ENCODE assay signal across 8 mouse cellular contexts in genomic region chr12:4863654-4864337, GRCm38 (mm10). TPM values are rescaled to one million over a fixed set of nuclear protein-coding genes. Genes with fewer than 3 reads are reported as not detected.
DNase-seq lines count a peak whose midpoint lies in the region; ATAC-seq lines count a peak whose summit lies in the region.

No protein-coding gene starts in this region.

- no peak overlapping the region for H3K27ac ChIP-seq in midbrain, embryonic 14.5 days (replicated peaks; ENCODE audit: low read depth, low read length)
- H3K27ac ChIP-seq in midbrain, embryonic 16.5 days (ENCODE audit: low read length), result no peak overlapping the region
- no peak overlapping the region for H3K27ac ChIP-seq in embryonic facial prominence, embryonic 11.5 days (replicated peaks; ENCODE audit: low read depth, low read length)
- H3K27ac ChIP-seq in intestine, embryonic 16.5 days (ENCODE audit: low read length), result no peak overlapping the region

- H3K4me2 ChIP-seq in midbrain, embryonic 14.5 days (ENCODE audit: low read length), result no peak overlapping the region
- no peak overlapping the region for H3K4me2 ChIP-seq in midbrain, embryonic 16.5 days (ENCODE audit: low read length)
- no peak overlapping the region for H3K4me2 ChIP-seq in embryonic facial prominence, embryonic 11.5 days (ENCODE audit: low read depth, low read length)
- no peak overlapping the region for H3K4me2 ChIP-seq in intestine, embryonic 16.5 days (ENCODE audit: low read depth, low read length)

- no peaks in the 10 kb centered on the region for H3K36me3 ChIP-seq in midbrain, embryonic 14.5 days (ENCODE audit: control insufficient read depth, insufficient read depth, low read length)
- H3K36me3 ChIP-seq in midbrain, embryonic 16.5 days (ENCODE audit: control insufficient read depth, insufficient read depth, low read length), result no peaks in the 10 kb centered on the region
- H3K36me3 ChIP-seq in embryonic facial prominence, embryonic 11.5 days (replicated peaks; ENCODE audit: control insufficient read depth, insufficient read depth, low read depth, low read length), result no peaks in the 10 kb centered on the region
- H3K36me3 ChIP-seq in intestine, embryonic 16.5 days (ENCODE audit: control insufficient read depth, insufficient read depth, low read length), result no peaks in the 10 kb centered on the region

- DNase-seq in midbrain, embryonic 14.5 days, result peak; percentile 37
- no peak for DNase-seq in embryonic facial prominence, embryonic 11.5 days (ENCODE audit: low spot score)
- peak; percentile 59 for DNase-seq in lung, postnatal 36 days
- DNase-seq in testis, postnatal 14 days (ENCODE audit: low spot score), result no peak
- DNase-seq in ovary, adult 18-20 months (ENCODE audit: low spot score), result no peak
- DNase-seq in right cerebral cortex, postnatal 10 days (ENCODE audit: low spot score in 2 of 2), result no peak

- H3K4me1 ChIP-seq in midbrain, embryonic 14.5 days (ENCODE audit: control insufficient read depth, insufficient read depth, low read length), result no peaks in the 10 kb centered on the region
- H3K4me1 ChIP-seq in midbrain, embryonic 16.5 days (ENCODE audit: control insufficient read depth, insufficient read depth, low read length), result no peaks in the 10 kb centered on the region
- H3K4me1 ChIP-seq in embryonic facial prominence, embryonic 11.5 days (ENCODE audit: control insufficient read depth, insufficient read depth, low read length), result peaks cover 2% of the 10 kb centered on the region; the same call in 1 of the 2 replicates
- 0 out of 2 replicates have a peak, but pooled peaks cover 5% of the 10 kb centered on the region for H3K4me1 ChIP-seq in intestine, embryonic 16.5 days (ENCODE audit: control insufficient read depth, insufficient read depth, low read length)

- H3K9me3 ChIP-seq in midbrain, embryonic 14.5 days (ENCODE audit: control insufficient read depth, low read length), result no peaks in the 10 kb centered on the region
- no peaks in the 10 kb centered on the region for H3K9me3 ChIP-seq in midbrain, embryonic 16.5 days (replicated peaks; ENCODE audit: control insufficient read depth, low read length, poor library complexity, severe bottlenecking)
- no peaks in the 10 kb centered on the region for H3K9me3 ChIP-seq in embryonic facial prominence, embryonic 11.5 days (replicated peaks; ENCODE audit: control insufficient read depth, low read length)
- no peaks in the 10 kb centered on the region for H3K9me3 ChIP-seq in intestine, embryonic 16.5 days (ENCODE audit: control insufficient read depth, low read length)

- no peak for ATAC-seq in midbrain, embryonic 14.5 days (ENCODE audit: low FRiP score, low TSS enrichment)
- ATAC-seq in midbrain, embryonic 16.5 days, result no peak
- peak; percentile 41; the same call in 1 of the 2 replicates for ATAC-seq in embryonic facial prominence, embryonic 11.5 days (replicated peaks; ENCODE audit: insufficient number of reproducible peaks, low FRiP score, low TSS enrichment, low read depth)
- 0 out of 2 replicates have a peak, but pooled peaks have one; percentile 29 for ATAC-seq in intestine, embryonic 16.5 days

- WGBS in midbrain, embryonic 14.5 days, result 82% methylated on average over 4 of the region's 4 CpGs
- WGBS in midbrain, embryonic 16.5 days, result 82% methylated on average over 4 of the region's 4 CpGs
- 68% methylated on average over 4 of the region's 4 CpGs for WGBS in embryonic facial prominence, embryonic 11.5 days
- WGBS in intestine, embryonic 16.5 days, result 60% methylated on average over 4 of the region's 4 CpGs

- H3K27me3 ChIP-seq in midbrain, embryonic 14.5 days (ENCODE audit: control insufficient read depth, insufficient read depth, low read length), result no peaks in the 10 kb centered on the region
- no peaks in the 10 kb centered on the region for H3K27me3 ChIP-seq in midbrain, embryonic 16.5 days (ENCODE audit: control insufficient read depth, insufficient read depth, low read depth, low read length)
- H3K27me3 ChIP-seq in embryonic facial prominence, embryonic 11.5 days (ENCODE audit: control insufficient read depth, insufficient read depth, low read length), result no peaks in the 10 kb centered on the region
- H3K27me3 ChIP-seq in intestine, embryonic 16.5 days (replicated peaks; ENCODE audit: control insufficient read depth, insufficient read depth, low read length), result no peaks in the 10 kb centered on the region

- no peak overlapping the region for H3K9ac ChIP-seq in midbrain, embryonic 14.5 days (replicated peaks; ENCODE audit: low read length)
- no peak overlapping the region for H3K9ac ChIP-seq in midbrain, embryonic 16.5 days (ENCODE audit: low read depth, low read length)
- H3K9ac ChIP-seq in embryonic facial prominence, embryonic 11.5 days (replicated peaks; ENCODE audit: low read length), result no peak overlapping the region
- no peak overlapping the region for H3K9ac ChIP-seq in intestine, embryonic 16.5 days (ENCODE audit: low read depth, low read length)

- no peak overlapping the region for H3K4me3 ChIP-seq in midbrain, embryonic 14.5 days (replicated peaks; ENCODE audit: low read depth, low read length)
- no peak overlapping the region for H3K4me3 ChIP-seq in midbrain, embryonic 16.5 days (ENCODE audit: low read depth, low read length)
- no peak overlapping the region for H3K4me3 ChIP-seq in embryonic facial prominence, embryonic 11.5 days (ENCODE audit: low read depth, low read length)
- no peak overlapping the region for H3K4me3 ChIP-seq in intestine, embryonic 16.5 days (ENCODE audit: low read length)

RNA-seq across cellular contexts. Expression of gene Mfsd2b, which starts 10.4 kb away (rescaled TPM):
- polyA plus RNA-seq in midbrain, embryonic 14.5 days (2014; fragmentation: Nextera tagmentation; extraction: Ambion mirVana), result 1.7 and 2.5 TPM in 2 replicates
- polyA plus RNA-seq in midbrain, embryonic 16.5 days (2015; fragmentation: Nextera tagmentation; extraction: Ambion mirVana), result 2.9 and 3.0 TPM in 2 replicates
- polyA plus RNA-seq in embryonic facial prominence, embryonic 11.5 days (2014; fragmentation: Nextera tagmentation; extraction: Ambion mirVana), result 4.2 and 5.0 TPM in 2 replicates
- 1.3 and 1.7 TPM in 2 replicates for polyA plus RNA-seq in intestine, embryonic 16.5 days (2015; fragmentation: Nextera tagmentation; extraction: Ambion mirVana)

RNA-seq across cellular contexts. Expression of gene Wdcp, which starts 20.7 kb away (rescaled TPM):
- polyA plus RNA-seq in midbrain, embryonic 14.5 days (2014; fragmentation: Nextera tagmentation; extraction: Ambion mirVana), result 10.8 and 11.0 TPM in 2 replicates
- polyA plus RNA-seq in midbrain, embryonic 16.5 days (2015; fragmentation: Nextera tagmentation; extraction: Ambion mirVana), result 12.7 and 14.4 TPM in 2 replicates
- 15.8 and 16.5 TPM in 2 replicates for polyA plus RNA-seq in embryonic facial prominence, embryonic 11.5 days (2014; fragmentation: Nextera tagmentation; extraction: Ambion mirVana)
- 11.0 and 12.4 TPM in 2 replicates for polyA plus RNA-seq in intestine, embryonic 16.5 days (2015; fragmentation: Nextera tagmentation; extraction: Ambion mirVana)

RNA-seq across cellular contexts. Expression of gene Fkbp1b, which starts 22.4 kb away (rescaled TPM):
- 30.7 and 39.0 TPM in 2 replicates for polyA plus RNA-seq in midbrain, embryonic 14.5 days (2014; fragmentation: Nextera tagmentation; extraction: Ambion mirVana)
- polyA plus RNA-seq in midbrain, embryonic 16.5 days (2015; fragmentation: Nextera tagmentation; extraction: Ambion mirVana), result 36.7 and 43.0 TPM in 2 replicates
- 9.4 and 16.5 TPM in 2 replicates for polyA plus RNA-seq in embryonic facial prominence, embryonic 11.5 days (2014; fragmentation: Nextera tagmentation; extraction: Ambion mirVana)
- polyA plus RNA-seq in intestine, embryonic 16.5 days (2015; fragmentation: Nextera tagmentation; extraction: Ambion mirVana), result 7.1 and 8.2 TPM in 2 replicates

RNA-seq across cellular contexts. Expression of gene Ubxn2a, which starts 43.7 kb away (rescaled TPM):
- 31.4 and 38.9 TPM in 2 replicates for polyA plus RNA-seq in midbrain, embryonic 14.5 days (2014; fragmentation: Nextera tagmentation; extraction: Ambion mirVana)
- polyA plus RNA-seq in midbrain, embryonic 16.5 days (2015; fragmentation: Nextera tagmentation; extraction: Ambion mirVana), result 38.7 and 40.9 TPM in 2 replicates
- 24.7 and 25.0 TPM in 2 replicates for polyA plus RNA-seq in embryonic facial prominence, embryonic 11.5 days (2014; fragmentation: Nextera tagmentation; extraction: Ambion mirVana)
- polyA plus RNA-seq in intestine, embryonic 16.5 days (2015; fragmentation: Nextera tagmentation; extraction: Ambion mirVana), result 31.0 and 32.8 TPM in 2 replicates

RNA-seq across cellular contexts. Expression of gene Sf3b6, which starts 46.5 kb away (rescaled TPM):
- polyA plus RNA-seq in midbrain, embryonic 14.5 days (2014; fragmentation: Nextera tagmentation; extraction: Ambion mirVana), result 345 and 373 TPM in 2 replicates
- polyA plus RNA-seq in midbrain, embryonic 16.5 days (2015; fragmentation: Nextera tagmentation; extraction: Ambion mirVana), result 204 TPM in 2 replicates
- 363 and 371 TPM in 2 replicates for polyA plus RNA-seq in embryonic facial prominence, embryonic 11.5 days (2014; fragmentation: Nextera tagmentation; extraction: Ambion mirVana)
- polyA plus RNA-seq in intestine, embryonic 16.5 days (2015; fragmentation: Nextera tagmentation; extraction: Ambion mirVana), result 169 and 193 TPM in 2 replicates

Comparison
In these comparisons a context has a peak if more than half of its experiments do, and no peak if none do; other contexts are left out.
1. ATAC-seq: peak in embryonic facial prominence, embryonic 11.5 days (single experiment) and intestine, embryonic 16.5 days (single experiment); none in midbrain, embryonic 14.5 days (single experiment) and midbrain, embryonic 16.5 days (single experiment).
2. DNase-seq: peak in midbrain, embryonic 14.5 days (single experiment) and lung, postnatal 36 days (single experiment); none in embryonic facial prominence, embryonic 11.5 days (single experiment), testis, postnatal 14 days (single experiment), ovary, adult 18-20 months (single experiment) and right cerebral cortex, postnatal 10 days (0 of 2).